Mouse (Mus musculus): ENCODE measurements around the gene Dpysl4.

Dpysl4 gene

GRCm38 (mm10) chr7:139125881-139126280 lies 40.1 kb downstream of the Dpysl4 start:
- TF ChIP-seq GATA4 (IDR thresholded peaks at IDR 0.05; ENCODE audit: insufficient replicate concordance, low read length): no peak

- TF ChIP-seq GATA4 (IDR thresholded peaks at IDR 0.05; ENCODE audit: insufficient replicate concordance, low read length): no peak
These were observed 40.7 kb downstream of the Dpysl4 start for GRCm38 (mm10) chr7:139126549-139126948.

- no peak for TF ChIP-seq GATA4 (IDR thresholded peaks at IDR 0.05; ENCODE audit: insufficient replicate concordance, low read length)
These were observed 43.2 kb downstream of the Dpysl4 start for GRCm38 (mm10) chr7:139128994-139129393.

- no peak for TF ChIP-seq GATA4 (IDR thresholded peaks at IDR 0.05; ENCODE audit: insufficient replicate concordance, low read length)
These were observed 44.6 kb downstream of the Dpysl4 start for GRCm38 (mm10) chr7:139130361-139130760.

- no peak for TF ChIP-seq GATA4 (IDR thresholded peaks at IDR 0.05; ENCODE audit: insufficient replicate concordance, low read length)
These were observed 45.7 kb downstream of the Dpysl4 start for GRCm38 (mm10) chr7:139131538-139131937.

- TF ChIP-seq GATA4 (IDR thresholded peaks at IDR 0.05; ENCODE audit: insufficient replicate concordance, low read length): no peak
These were observed 47.6 kb downstream of the Dpysl4 start for GRCm38 (mm10) chr7:139133446-139133845.

- TF ChIP-seq GATA4 (IDR thresholded peaks at IDR 0.05; ENCODE audit: insufficient replicate concordance, low read length): no peak
These were observed 49.4 kb downstream of the Dpysl4 start for GRCm38 (mm10) chr7:139135236-139135635.

GRCm38 (mm10) chr7:139136906-139137491 lies 51.2 kb downstream of the Dpysl4 start:
- TF ChIP-seq GATA4 (IDR thresholded peaks at IDR 0.05; ENCODE audit: insufficient replicate concordance, low read length): no peak

- no peak for TF ChIP-seq GATA4 (IDR thresholded peaks at IDR 0.05; ENCODE audit: insufficient replicate concordance, low read length)
These were observed 54.2 kb downstream of the Dpysl4 start for GRCm38 (mm10) chr7:139139921-139140461.

GRCm38 (mm10) chr7:139143785-139144184 lies 58.0 kb downstream of the Dpysl4 start:
- TF ChIP-seq GATA4 (IDR thresholded peaks at IDR 0.05; ENCODE audit: insufficient replicate concordance, low read length): no peak

- TF ChIP-seq GATA4 (IDR thresholded peaks at IDR 0.05; ENCODE audit: insufficient replicate concordance, low read length): no peak
These were observed 60.1 kb downstream of the Dpysl4 start for GRCm38 (mm10) chr7:139145891-139146290.

- no peak for TF ChIP-seq GATA4 (IDR thresholded peaks at IDR 0.05; ENCODE audit: insufficient replicate concordance, low read length)
These were observed 61.6 kb downstream of the Dpysl4 start for GRCm38 (mm10) chr7:139147360-139147759.

- TF ChIP-seq GATA4 (IDR thresholded peaks at IDR 0.05; ENCODE audit: insufficient replicate concordance, low read length): no peak
These were observed 63.6 kb downstream of the Dpysl4 start for GRCm38 (mm10) chr7:139149373-139149772.

GRCm38 (mm10) chr7:139151116-139151515 lies 65.3 kb downstream of the Dpysl4 start:
- no peak for TF ChIP-seq GATA4 (IDR thresholded peaks at IDR 0.05; ENCODE audit: insufficient replicate concordance, low read length)
